Mouse (Mus musculus) lung, postnatal 14 days (tissue): ENCODE data around the gene Egflam.

Experiments
- DNase-seq: peaks from one replicate; pipeline ENCODE4 v3.0.0; 2021

Gene Egflam

DNA sequence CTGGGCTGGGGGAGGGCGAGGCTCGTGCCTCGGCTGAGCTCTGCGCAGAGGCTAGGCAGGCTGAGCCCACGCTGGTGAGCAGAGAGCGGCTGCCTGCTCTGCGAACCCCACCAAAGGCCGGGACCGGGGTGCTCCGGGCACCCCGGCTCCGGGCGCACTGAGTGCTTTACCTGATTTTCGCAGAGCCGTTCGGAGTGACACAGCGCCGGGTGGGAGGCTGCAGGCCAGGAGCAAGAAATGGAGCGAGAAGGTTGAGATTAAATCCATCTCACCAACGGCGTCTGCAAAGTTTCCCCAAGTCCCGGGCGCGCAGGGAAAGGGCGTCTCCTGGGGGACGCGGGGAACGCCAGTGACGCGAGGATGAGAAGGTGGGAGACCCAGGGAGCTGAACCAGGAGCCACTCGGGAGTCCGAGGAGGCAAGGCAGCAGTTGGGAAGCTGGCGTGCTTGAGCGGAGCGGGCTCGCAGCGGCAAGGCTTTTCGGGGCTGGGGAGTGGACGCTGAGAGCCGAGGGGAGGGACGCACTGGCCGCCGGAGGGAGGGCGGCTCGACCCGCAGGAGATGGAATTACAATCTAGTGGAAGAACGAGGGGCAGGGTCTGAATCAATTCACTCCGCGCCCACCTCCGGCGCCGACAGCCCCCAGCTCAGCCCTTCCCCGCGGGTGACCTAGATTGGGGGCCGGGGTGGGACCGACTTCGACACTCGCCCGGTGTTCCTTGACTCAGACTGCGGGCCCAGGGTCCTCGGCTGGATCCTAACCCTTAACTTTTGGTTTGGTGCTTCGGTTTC, at the start of gene Egflam:
TSS of gene Egflam (minus strand) at position 578 of the 791 bp plus-strand sequence.
- peak; percentile 37 for DNase-seq

DNA sequence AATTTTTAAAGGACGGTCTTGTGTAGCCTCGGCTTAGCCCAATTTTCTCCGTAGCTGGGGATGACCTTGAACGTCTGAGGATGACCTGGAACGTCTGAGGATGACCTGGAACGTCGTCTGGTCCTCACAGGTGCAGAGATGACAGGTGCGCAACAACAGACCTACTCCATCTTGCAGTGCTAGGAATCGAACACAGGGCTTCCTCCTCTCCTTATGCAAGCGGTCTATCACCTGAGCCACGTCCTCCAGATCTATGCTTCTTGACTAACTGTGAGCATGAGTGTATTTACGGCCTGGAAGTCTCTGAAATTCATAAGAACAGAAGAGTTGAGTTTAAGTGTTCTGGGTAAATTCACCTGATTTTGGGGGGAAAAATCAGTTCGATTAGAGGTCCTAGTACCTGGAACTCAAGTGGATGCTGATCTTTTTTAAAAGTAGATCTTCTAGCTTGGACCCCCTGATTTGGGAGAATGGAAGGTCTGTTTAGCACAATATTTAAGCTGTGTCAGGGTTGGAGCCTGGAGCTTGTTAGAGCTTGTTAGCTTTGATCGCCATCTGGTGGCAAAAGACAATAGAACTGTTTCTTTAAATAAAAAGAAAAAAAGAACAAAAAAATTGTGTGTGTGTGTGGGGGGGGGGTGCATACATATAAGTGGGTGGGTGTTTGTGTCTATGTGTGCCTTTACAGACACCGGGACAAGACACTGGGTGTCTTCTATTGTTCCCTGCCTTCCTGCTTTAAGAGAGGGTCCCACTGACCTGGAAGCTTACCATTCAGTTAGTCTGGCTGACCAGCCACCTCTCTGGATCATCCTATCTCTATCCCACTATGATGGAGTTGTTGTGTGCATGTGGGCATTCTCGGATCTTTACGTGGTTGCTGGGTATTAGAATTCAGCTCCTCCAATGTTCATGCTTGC, 45.5 kb upstream of the Egflam start:
- DNase-seq, result peak; percentile 26

DNA sequence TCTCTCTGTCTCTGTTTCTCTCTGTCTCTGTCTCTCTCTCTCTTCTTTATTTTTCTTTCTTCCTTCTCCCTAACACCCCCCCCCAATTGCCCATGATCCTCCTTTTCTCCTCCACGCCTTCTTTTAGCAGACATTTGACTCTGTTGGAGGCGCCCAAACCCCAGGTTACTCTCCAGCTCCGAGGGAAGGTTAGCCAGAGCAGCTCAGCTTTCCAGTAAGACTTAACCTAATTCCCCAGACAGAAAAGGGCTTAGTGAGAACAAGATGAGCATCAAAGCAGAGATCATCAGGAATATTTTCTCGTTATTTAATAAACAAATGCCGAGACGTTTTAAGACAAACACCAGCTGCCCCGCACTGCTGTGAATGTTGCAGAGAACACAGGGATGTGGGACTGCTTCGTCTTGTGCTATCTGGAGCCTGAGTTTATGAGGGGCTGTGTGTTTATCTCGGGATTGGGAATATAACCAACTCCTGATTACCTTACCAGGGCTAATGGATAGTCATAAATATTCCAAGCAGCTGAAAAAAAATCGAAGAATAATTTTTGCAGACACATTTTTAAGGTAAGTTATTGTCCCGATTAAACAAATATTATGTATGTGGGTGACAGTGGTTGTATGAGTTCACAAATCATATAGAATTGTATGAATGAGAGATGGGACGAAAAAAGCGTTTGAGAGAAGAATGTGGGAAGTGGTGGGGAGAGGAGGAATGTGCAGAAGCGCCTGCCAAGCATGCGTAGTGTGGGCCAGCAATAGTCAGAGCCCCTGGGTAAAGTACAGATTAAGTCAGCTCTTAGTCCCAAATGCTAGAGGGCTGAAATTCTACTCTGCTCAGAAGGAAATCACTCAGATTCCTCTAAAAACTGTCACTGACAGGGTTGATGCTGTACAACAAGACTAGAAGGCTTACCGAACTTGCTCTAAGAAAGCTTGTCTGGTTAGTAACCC, 44.2 kb upstream of the Egflam start:
- DNase-seq, result peak; percentile 39

DNA sequence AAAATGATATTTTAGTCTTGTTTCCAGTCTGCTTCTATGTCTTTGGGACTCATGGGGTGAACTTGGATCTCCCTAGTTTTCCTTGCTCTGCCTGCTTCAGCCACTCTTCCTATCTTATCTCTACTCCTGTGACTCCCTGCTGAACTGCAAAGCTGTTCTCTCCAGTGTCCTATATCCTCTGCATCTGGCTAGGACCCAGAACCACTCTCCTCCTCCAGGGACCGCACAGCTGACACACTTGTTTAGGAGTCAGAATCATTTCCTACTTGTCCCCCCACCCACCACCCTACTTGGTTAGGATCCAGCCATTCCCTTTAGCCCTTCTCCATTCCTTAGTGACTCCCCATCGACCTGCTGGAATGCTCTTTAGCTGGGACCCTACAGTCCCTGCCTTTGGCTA, 26.1 kb upstream of the Egflam start:
- no peak for DNase-seq

- no peak for DNase-seq
These were observed 6.3 kb upstream of the Egflam start for GRCm38 (mm10) chr15:7404521-7404920.

- peak; percentile 36 for DNase-seq
These were observed 680 bp upstream of the Egflam start for GRCm38 (mm10) chr15:7398609-7399540.

DNA sequence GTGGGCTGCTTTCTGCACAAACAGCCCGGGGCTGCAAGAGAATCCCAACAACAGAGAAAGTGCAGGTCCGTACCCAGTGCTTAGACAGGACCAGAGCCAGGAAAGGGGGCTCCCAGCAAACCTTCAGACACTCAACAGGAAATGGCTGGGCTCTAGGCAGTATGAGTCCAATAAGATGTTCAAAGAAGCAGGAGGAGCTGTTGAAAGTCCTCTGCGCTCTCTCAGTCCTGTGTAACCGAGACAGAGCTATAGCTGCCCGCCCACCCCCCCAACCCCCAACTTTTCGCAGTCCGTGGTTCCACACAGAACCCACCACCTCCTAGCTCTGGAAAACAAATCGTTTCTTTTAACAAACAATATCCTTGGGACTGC, 763 bp downstream of the Egflam start:
- DNase-seq, result peak; percentile 18

- peak; percentile 18 for DNase-seq
These were observed 14.8 kb downstream of the Egflam start for GRCm38 (mm10) chr15:7383349-7383748.

DNA sequence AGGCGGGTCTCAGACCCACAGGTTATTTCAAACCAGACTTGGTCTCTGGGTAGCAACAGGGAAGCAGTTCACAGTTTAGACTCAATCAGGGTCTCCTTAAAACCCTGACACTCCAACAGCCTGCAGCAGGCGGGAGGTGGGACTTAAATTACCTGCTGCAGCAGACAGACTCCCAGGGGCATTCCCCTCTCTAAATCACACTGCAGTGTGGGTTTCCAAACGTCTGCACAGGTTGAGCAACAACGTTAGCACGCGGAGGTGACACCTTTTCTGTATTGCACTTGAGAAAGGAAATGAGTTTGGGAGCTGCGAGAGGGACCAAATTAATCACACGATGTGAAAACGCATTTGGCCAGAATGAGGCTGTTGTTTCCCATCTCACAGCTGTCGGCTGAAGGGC, 15.7 kb downstream of the Egflam start:
- DNase-seq, result peak; percentile 30

GRCm38 (mm10) chr15:7352635-7353051, 45.6 kb downstream of the Egflam start:
- DNase-seq, result peak; percentile 47

DNA sequence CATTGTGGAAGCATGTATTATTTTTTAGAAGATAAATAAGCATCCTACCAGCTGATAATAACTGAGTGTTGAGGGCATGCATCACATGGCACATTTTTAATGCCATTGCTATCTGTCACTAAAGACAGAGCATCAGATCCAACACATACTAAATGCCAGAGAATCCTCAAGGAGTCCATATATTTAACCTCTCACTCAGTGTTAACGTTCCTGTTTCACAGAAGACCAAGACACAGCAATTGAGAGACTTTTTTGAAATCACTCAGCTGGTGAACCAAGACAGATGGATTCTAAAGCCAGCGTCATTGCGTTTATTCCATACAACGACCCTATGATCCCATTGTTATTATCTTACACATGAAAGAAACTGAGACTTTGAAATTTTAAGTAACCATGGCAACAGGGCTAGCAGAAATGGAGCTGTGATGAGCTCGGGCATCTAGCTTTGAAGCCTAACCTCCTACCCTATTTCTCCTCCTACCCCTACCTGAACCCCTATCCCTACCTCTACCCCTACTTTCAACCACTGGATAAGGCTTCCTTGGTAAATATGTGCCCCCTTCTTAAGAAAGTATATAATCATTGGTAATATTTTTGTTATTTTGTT, 57.4 kb downstream of the Egflam start:
- no peak for DNase-seq

- DNase-seq, result no peak
These were observed 63.5 kb downstream of the Egflam start for GRCm38 (mm10) chr15:7334517-7335298.

DNA sequence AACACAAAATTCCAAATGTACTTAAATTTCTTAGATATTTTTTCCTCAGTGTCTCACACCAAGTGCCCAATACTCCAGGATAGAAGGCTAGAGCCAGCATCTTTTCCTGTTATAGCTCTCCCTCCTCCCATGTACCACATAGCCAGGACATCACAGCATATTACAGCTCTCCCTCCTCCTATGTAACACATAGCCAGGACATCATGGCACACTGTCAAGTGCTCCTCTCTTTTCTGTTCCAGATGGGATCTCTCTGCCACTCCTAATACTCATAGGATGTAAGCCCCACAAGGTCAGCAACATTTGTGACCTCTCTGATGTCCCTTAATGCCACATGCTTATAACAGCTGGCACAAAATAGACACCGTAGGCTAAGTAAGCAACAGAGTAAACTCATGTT, 65.3 kb downstream of the Egflam start:
- DNase-seq, result no peak

- DNase-seq, result no peak
These were observed 75.4 kb downstream of the Egflam start for GRCm38 (mm10) chr15:7322599-7323311.

GRCm38 (mm10) chr15:7320901-7321300, 77.3 kb downstream of the Egflam start:
- no peak for DNase-seq

DNA sequence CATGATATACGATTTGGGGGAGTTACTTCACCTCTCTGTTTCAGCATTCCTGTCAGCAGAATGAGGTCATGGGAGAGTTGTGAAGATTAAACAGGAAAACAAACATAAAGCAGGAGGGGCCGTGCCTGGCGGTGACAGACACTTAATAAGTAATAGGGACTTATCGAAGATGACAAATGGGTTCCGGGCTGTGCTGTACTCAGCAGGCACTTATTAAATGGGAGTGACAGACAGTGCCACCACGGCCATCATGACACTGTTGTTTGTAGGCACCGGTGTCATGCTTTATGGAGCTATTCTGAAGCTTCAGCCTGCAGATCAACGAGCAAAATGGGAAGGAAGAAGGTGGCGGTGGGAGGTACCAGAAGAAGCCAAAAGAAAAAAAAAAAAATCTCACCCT, 82.7 kb downstream of the Egflam start:
- DNase-seq, result no peak

DNA sequence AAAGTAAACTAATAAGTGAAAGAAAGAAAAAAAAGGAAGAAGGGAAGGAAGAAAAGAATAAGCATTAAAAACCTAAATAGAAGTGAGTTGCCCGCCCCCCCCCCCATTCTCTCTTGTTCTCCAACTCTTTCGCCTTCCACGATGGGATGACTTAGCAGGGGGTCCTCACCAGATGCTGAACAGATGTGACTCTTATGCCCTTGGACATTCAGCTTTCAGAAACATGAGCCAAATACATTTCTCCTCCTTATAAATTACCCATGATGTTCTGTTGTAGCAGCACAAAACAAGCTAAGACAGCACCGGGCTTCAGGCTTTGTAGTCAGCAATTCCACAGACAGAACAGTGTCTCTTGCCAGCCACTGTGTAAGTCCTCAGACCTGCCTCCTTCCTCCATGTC, 89.5 kb downstream of the Egflam start:
- no peak for DNase-seq

DNA sequence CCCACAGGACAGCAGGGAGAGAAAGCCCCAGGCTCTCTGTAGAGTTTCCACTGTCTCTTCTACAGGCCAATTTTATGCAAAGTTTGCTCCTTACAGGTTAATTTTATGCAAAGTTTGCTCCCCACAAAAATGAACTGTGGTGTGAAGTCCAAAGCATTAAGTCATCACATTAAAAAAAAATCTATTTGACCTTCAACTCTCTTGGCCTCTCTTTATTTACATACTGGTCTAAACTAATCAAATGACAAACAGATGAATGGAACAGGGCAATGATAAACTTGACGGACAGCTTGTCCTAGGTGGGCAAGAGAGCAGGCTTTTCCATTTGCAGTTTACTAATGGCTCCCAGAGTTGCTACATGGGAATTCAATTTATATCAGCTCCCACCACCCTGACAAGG, 98.3 kb downstream of the Egflam start:
- DNase-seq, result no peak

DNA sequence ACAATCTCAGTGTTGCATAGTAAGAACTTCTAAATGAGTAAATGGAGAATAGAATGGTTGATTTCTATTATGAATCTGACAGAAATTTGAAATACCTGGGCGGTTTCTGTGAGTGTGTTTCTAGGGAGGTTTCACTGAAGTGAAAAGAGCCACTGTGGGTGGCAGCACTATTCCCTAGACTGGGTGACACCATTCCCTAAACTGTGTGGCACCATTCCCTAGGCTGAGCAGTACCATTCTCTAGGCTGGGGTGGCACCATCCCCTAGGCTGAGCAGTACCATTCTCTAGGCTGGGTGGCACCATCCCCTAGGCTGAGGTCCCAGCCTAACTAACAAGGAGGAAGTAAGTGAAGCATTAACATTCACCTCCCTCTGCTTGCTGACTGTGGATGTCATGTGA, 103.0 kb downstream of the Egflam start:
- no peak for DNase-seq

DNA sequence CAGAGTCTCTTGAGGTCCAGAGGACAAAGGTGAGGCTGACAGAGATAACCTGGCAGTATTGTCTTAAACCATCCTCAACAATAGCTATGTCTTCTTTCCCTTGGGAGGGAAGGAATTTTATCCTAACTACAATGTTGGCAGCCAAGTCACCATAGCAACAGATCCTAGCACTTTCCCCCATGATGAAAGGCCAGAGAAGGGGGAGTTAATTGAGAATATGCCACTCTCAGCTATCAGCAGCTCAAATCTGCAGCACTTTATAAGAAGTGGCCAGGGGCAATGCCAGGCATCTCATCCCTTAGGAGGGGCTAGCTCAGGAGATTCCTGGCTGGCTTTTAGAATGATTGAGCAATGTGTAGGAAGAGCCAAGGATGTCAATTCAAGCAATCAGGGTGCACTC, 105.3 kb downstream of the Egflam start:
- no peak for DNase-seq
